Mouse (Mus musculus) lung, embryonic 16.5 days (tissue): ENCODE measurements around the gene Utp18. TPM values are rescaled to one million over a fixed set of nuclear protein-coding genes. Genes with fewer than 3 reads are reported as not detected.

Experiments
- ATAC-seq: fragments of 200-750 bp; cut with Nextera tagmentation; 2 replicates; pipeline ENCODE4 v1.8.0; 2017; ENCODE audit warnings: low read depth, mild to moderate bottlenecking, moderate library complexity
- H3K27ac ChIP-seq: fragments of 300-500 bp; sonication (generic); 2 replicates; pipeline ENCODE4 v1.5.1; 2014; ENCODE audit warnings: mild to moderate bottlenecking, control low read depth, low read length
- H3K27me3 ChIP-seq: fragments of 300-500 bp; sonication (generic); 2 replicates; pipeline ENCODE4 v1.6.1; 2014; ENCODE audit warnings: low read depth, low read length, mixed read lengths; ENCODE audit not compliant: control insufficient read depth, insufficient read depth
- H3K36me3 ChIP-seq: fragments of 300-500 bp; sonication (generic); 2 replicates; pipeline ENCODE4 v1.6.1; 2014; ENCODE audit warnings: low read length; ENCODE audit not compliant: control insufficient read depth, insufficient read depth
- H3K4me1 ChIP-seq: fragments of 300-500 bp; sonication (generic); replicated peaks from 2 replicates; pipeline ENCODE4 v1.6.1; 2014; ENCODE audit warnings: low read length, mixed read lengths; ENCODE audit not compliant: control insufficient read depth, insufficient read depth
- H3K4me2 ChIP-seq: fragments of 300-500 bp; sonication (generic); 2 replicates; pipeline ENCODE4 v1.6.1; 2014; ENCODE audit warnings: low read depth, low read length, control low read depth
- H3K4me3 ChIP-seq: fragments of 300-500 bp; sonication (generic); 2 replicates; pipeline ENCODE4 v1.5.1; 2014; ENCODE audit warnings: mild to moderate bottlenecking, low read length, control low read depth
- H3K9ac ChIP-seq: fragments of 300-500 bp; sonication (generic); 2 replicates; pipeline ENCODE4 v1.6.1; 2014; ENCODE audit warnings: low read length, control low read depth
- H3K9me3 ChIP-seq: fragments of 300-500 bp; sonication (generic); 2 replicates; pipeline ENCODE4 v1.6.1; 2016; ENCODE audit warnings: low read length; ENCODE audit not compliant: control insufficient read depth
- WGBS: fragments of 180-500 bp; shearing (Covaris S2); extraction: QIAGEN DNeasy Blood & Tissue Kit; methylation state at CpG from one replicate; pipeline ENCODE4 v1.1.7; 2014; 5-methylcytosine and 5-hydroxymethylcytosine counted together
- polyA plus RNA-seq: library from polyadenylated mRNA; unstranded; fragments of >200 nt; fragmentation: Nextera tagmentation; extraction: Ambion mirVana; gene quantifications from 2 replicates; pipeline ENCODE4 v1.2.1, GENCODE M21; 2015

Utp18 gene
- polyA plus RNA-seq, 1 experiment from 2014 or later = 18.8 TPM

GRCm38 (mm10) chr11:93847342-93847741, 38.2 kb downstream of the Utp18 start:
- Histone ChIP-seq H3K4me3 (no peak overlapping the region), H3K27ac (no peak overlapping the region), H3K9me3 (no peaks in the 10 kb centered on the region), H3K4me1 (no peaks in the 10 kb centered on the region), H3K27me3 (no peaks in the 10 kb centered on the region), H3K36me3 (no peaks in the 10 kb centered on the region), H3K4me2 (no peak overlapping the region), H3K9ac (no peak overlapping the region)
- ATAC-seq = no peak
- WGBS = 40% methylated on average over 2 of the region's 2 CpGs

- Histone ChIP-seq H3K9ac (no peak overlapping the region), H3K4me2 (no peak overlapping the region), H3K27me3 (no peaks in the 10 kb centered on the region), H3K4me1 (no peaks in the 10 kb centered on the region), H3K9me3 (no peaks in the 10 kb centered on the region), H3K36me3 (no peaks in the 10 kb centered on the region), H3K27ac (no peak overlapping the region), H3K4me3 (no peak overlapping the region)
- ATAC-seq = no peak
- 48% methylated on average over 2 of the region's 2 CpGs for WGBS
These were observed 49.8 kb downstream of the Utp18 start for GRCm38 (mm10) chr11:93835800-93836199.

DNA sequence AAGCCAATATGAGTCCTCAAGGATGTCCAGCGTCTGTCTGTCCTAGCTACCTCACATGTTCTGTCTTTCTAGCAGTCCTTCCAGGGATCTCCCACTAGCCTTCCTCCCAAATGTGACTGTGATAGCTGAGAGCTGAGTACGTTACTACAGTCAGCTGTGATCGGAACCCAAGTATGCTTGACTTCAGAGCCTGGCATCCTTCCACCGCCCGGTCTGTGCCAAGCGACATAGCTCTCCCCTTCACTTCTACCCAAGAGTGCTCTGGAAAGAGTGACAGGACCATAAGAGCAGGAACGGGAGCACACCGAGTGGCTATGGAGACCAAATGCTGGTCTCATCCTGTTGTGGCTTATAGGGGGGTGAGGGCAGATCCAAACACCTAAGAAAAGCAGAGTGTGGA, 55.6 kb downstream of the Utp18 start:
- no peaks in the 10 kb centered on the region for H3K4me1 ChIP-seq
- no peak overlapping the region for H3K27ac ChIP-seq
- no peak overlapping the region for H3K4me2 ChIP-seq
- H3K9ac ChIP-seq = no peak overlapping the region
- H3K4me3 ChIP-seq = no peak overlapping the region
- no peaks in the 10 kb centered on the region for H3K36me3 ChIP-seq
- no peaks in the 10 kb centered on the region for H3K27me3 ChIP-seq
- no peaks in the 10 kb centered on the region for H3K9me3 ChIP-seq
- 69% methylated on average over 8 of the region's 8 CpGs for WGBS
- no peak; the same call in 1 of the 2 replicates for ATAC-seq

DNA sequence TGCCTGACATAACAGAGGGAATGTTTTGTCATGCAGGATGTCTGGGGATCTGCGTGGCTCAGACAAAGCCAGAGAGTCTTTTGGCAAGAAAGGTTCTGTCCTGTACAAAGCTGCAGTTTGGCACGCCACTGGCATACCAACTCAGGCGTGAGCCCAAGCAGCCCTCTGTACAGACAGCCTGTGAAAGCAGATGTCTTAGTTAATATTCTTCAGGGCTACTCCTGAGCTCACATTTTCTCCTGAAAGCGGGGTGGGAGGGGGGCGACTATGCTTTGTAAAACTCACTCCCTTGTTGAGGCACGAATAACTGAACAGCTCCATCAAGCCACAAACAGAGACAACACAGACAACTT, 56.3 kb downstream of the Utp18 start:
- H3K4me1 ChIP-seq = no peaks in the 10 kb centered on the region
- no peaks in the 10 kb centered on the region for H3K9me3 ChIP-seq
- no peak overlapping the region for H3K4me2 ChIP-seq
- H3K27me3 ChIP-seq = no peaks in the 10 kb centered on the region
- no peak overlapping the region for H3K27ac ChIP-seq
- H3K36me3 ChIP-seq = no peaks in the 10 kb centered on the region
- no peak overlapping the region for H3K9ac ChIP-seq
- no peak for ATAC-seq
- no peak overlapping the region for H3K4me3 ChIP-seq
- 76% methylated on average over 6 of the region's 6 CpGs for WGBS

- WGBS = 73% methylated on average over 14 of the region's 14 CpGs
- Histone ChIP-seq H3K27ac (no peak overlapping the region), H3K9me3 (no peaks in the 10 kb centered on the region), H3K27me3 (no peaks in the 10 kb centered on the region), H3K4me2 (no peak overlapping the region), H3K4me3 (no peak overlapping the region), H3K9ac (no peak overlapping the region), H3K36me3 (no peaks in the 10 kb centered on the region), H3K4me1 (no peaks in the 10 kb centered on the region)
- no peak for ATAC-seq
These were observed 56.8 kb downstream of the Utp18 start for GRCm38 (mm10) chr11:93828619-93829326.

DNA sequence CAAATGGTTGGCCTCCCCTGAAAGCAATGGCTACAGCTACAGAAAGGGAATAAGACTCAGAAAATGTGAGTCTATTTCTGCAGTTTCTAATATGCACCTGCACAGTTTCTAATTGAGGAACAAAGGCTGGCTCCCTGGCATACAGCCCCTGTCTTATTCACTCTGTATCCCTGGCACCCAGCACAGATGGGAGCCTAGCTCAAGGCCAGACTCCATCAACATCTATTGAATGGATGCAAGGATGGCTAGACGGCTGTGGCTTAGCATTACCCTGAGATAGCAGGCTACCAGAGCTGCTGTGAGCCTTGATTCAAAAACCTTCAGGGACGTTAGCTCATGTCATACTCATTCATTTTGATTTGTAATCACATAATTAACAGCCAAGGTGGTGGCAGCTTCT, 63.3 kb downstream of the Utp18 start:
- Histone ChIP-seq H3K36me3 (no peaks in the 10 kb centered on the region), H3K4me2 (no peak overlapping the region), H3K27me3 (no peaks in the 10 kb centered on the region), H3K9me3 (no peaks in the 10 kb centered on the region), H3K4me1 (no peaks in the 10 kb centered on the region), H3K27ac (no peak overlapping the region), H3K4me3 (no peak overlapping the region), H3K9ac (no peak overlapping the region)
- WGBS = 71% methylated on average over 2 of the region's 2 CpGs
- ATAC-seq = no peak

GRCm38 (mm10) chr11:93821533-93821932, 64.0 kb downstream of the Utp18 start:
- 55% methylated on average over 2 of the region's 2 CpGs for WGBS

DNA sequence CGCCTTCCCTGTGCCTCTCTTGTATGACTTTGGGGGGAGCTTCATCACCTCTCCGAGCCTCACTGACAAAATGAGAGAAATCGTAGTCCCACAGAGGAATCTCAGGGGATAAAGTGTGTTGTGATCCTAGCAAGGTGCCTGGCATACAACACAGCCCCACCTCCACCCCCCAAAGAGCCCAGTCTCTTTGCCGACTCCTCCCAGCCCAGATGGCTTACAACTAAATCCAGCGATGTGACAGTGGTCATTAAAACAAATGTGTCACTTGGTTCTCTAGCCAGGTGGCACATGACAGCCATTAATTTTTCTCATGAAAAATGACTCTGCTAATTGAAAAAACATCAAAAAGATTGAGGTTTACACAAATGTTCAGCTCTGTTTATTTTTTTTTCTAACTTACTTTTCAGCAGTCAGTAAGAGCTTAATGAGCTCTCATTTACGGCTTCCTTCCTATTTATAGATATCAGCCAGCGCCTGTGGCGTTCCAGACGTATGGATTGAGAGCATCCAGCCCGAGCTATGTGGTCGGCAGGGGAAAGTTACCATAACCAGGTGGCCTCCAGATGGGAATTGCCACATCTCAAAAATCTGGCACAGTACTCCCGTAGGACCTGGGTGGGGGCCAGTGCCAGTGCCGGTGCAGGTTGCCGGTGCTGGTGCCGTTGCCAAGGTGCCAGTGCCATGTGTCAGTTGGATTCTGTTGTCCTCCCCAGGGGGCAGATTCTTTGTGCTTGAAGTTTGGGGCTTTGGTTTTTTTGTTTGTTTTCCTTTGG, 67.4 kb downstream of the Utp18 start:
- no peaks in the 10 kb centered on the region for H3K36me3 ChIP-seq
- no peaks in the 10 kb centered on the region for H3K9me3 ChIP-seq
- 31% methylated on average over 15 of the region's 15 CpGs for WGBS
- H3K4me1 ChIP-seq = no peaks in the 10 kb centered on the region
- H3K27me3 ChIP-seq = no peaks in the 10 kb centered on the region; the same call in 1 of the 2 replicates
- no peak for ATAC-seq
- no peak overlapping the region for H3K9ac ChIP-seq
- H3K4me2 ChIP-seq = no peak overlapping the region
- H3K27ac ChIP-seq = no peak overlapping the region
- no peak overlapping the region for H3K4me3 ChIP-seq

More at GRCm38 (mm10) chr11:93821533-93821932, 64.0 kb downstream of the Utp18 start:
- Histone ChIP-seq H3K9me3 (no peaks in the 10 kb centered on the region), H3K36me3 (no peaks in the 10 kb centered on the region), H3K4me2 (no peak overlapping the region), H3K27me3 (no peaks in the 10 kb centered on the region), H3K27ac (no peak overlapping the region), H3K9ac (no peak overlapping the region), H3K4me1 (no peaks in the 10 kb centered on the region), H3K4me3 (no peak overlapping the region)
- peak; percentile 68 for ATAC-seq

DNA sequence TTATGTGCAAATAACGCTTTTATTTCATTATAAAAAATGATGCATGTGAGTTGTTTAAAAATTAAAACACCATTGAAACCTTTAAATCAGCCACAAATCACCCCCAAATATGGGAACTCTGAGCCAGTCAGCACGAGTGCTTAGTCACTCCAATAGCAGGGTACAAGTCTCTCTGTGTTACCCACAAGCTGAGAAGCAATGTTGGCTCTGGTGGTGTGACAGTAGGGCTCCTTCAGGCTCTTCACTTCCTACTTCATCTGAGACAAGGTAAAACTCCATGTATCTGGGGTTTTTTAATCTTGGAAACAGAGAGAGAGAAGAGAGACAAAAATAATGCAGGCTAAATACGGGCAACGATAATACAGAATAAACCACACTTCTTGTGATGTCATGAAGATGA, 72.6 kb downstream of the Utp18 start:
- Histone ChIP-seq H3K4me2 (no peak overlapping the region), H3K9me3 (no peaks in the 10 kb centered on the region), H3K4me3 (no peak overlapping the region), H3K36me3 (no peaks in the 10 kb centered on the region), H3K9ac (no peak overlapping the region), H3K27ac (no peak overlapping the region), H3K4me1 (no peaks in the 10 kb centered on the region), H3K27me3 (no peaks in the 10 kb centered on the region; the same call in 1 of the 2 replicates)
- no peak for ATAC-seq
- 81% methylated on average over 4 of the region's 4 CpGs for WGBS
